Mouse (Mus musculus) stomach, embryonic 15.5 days (tissue): ENCODE data around the gene Gm6034. TPM values are rescaled to one million over a fixed set of nuclear protein-coding genes. Genes with fewer than 3 reads are reported as not detected.
A peak's percentile ranks its signal among the peaks of the same experiment; 100 is the strongest.
"Not testable (repeated sequence)": the region's sequence is repeated elsewhere in the genome, so short reads cannot be mapped to it uniquely, and the experiment has no call there.

Experiments used
- ATAC-seq: fragments of 200-750 bp; cut with Nextera tagmentation; 2 replicates; pipeline ENCODE4 v1.8.0; 2017; ENCODE audit warnings: low read depth, moderate number of reproducible peaks, moderate TSS enrichment; ENCODE audit not compliant: insufficient read depth, low FRiP score
- H3K27ac ChIP-seq: fragments of 300-500 bp; sonication (generic); 2 replicates; pipeline ENCODE4 v1.5.1; 2015; ENCODE audit warnings: mild to moderate bottlenecking, inconsistent platforms
- H3K27me3 ChIP-seq: fragments of 300-500 bp; sonication (generic); replicated peaks from 2 replicates; pipeline ENCODE4 v1.6.1; 2015; ENCODE audit warnings: inconsistent platforms
- H3K36me3 ChIP-seq: fragments of 300-500 bp; sonication (generic); 2 replicates; pipeline ENCODE4 v1.6.1; 2015; ENCODE audit warnings: inconsistent platforms
- H3K4me1 ChIP-seq: fragments of 300-500 bp; sonication (generic); 2 replicates; pipeline ENCODE4 v1.6.1; 2015; ENCODE audit warnings: inconsistent platforms
- H3K4me2 ChIP-seq: fragments of 300-500 bp; sonication (generic); 2 replicates; pipeline ENCODE4 v1.6.1; 2015; ENCODE audit warnings: mild to moderate bottlenecking, inconsistent platforms
- H3K4me3 ChIP-seq: fragments of 300-500 bp; sonication (generic); replicated peaks from 2 replicates; pipeline ENCODE4 v1.5.1; 2015; ENCODE audit warnings: inconsistent platforms
- H3K9ac ChIP-seq: fragments of 300-500 bp; sonication (generic); 2 replicates; pipeline ENCODE4 v1.6.1; 2015; ENCODE audit warnings: inconsistent platforms
- H3K9me3 ChIP-seq: fragments of 300-500 bp; sonication (generic); 2 replicates; pipeline ENCODE4 v1.6.1; 2016; ENCODE audit warnings: inconsistent platforms
- WGBS: fragments of 180-500 bp; shearing (Covaris S2); methylation state at CpG from one replicate; pipeline ENCODE4 v1.1.7; 2015; 5-methylcytosine and 5-hydroxymethylcytosine counted together
- polyA plus RNA-seq: library from polyadenylated mRNA; unstranded; fragments of >200 nt; fragmentation: Nextera tagmentation; extraction: Ambion mirVana; gene quantifications from 2 replicates; pipeline ENCODE4 v1.2.1, GENCODE M21; 2015

Gene Gm6034
- polyA plus RNA-seq, 1 experiment from 2014 or later = 0.13 TPM

- H3K36me3 ChIP-seq, H3K27ac ChIP-seq, H3K9ac ChIP-seq, H3K4me3 ChIP-seq, H3K4me2 ChIP-seq, H3K4me1 ChIP-seq, H3K27me3 ChIP-seq, H3K9me3 ChIP-seq, ATAC-seq: not testable (repeated sequence)
- 31% methylated on average over 3 of the region's 3 CpGs for WGBS
These were observed 7.6 kb upstream of the Gm6034 start for GRCm38 (mm10) chr17:36035010-36035638.

GRCm38 (mm10) chr17:36036126-36036525 is 6.6 kb upstream of the Gm6034 start:
- H3K27me3 ChIP-seq, H3K36me3 ChIP-seq, ATAC-seq, H3K4me3 ChIP-seq, H3K9ac ChIP-seq, H3K4me2 ChIP-seq, H3K9me3 ChIP-seq, H3K4me1 ChIP-seq, H3K27ac ChIP-seq: not testable (repeated sequence)
- 84% methylated on average over 13 of the region's 13 CpGs for WGBS

GRCm38 (mm10) chr17:36040604-36041003 is 2.2 kb upstream of the Gm6034 start:
- H3K9ac ChIP-seq, H3K4me2 ChIP-seq, H3K4me1 ChIP-seq, ATAC-seq, H3K4me3 ChIP-seq, H3K27me3 ChIP-seq, H3K27ac ChIP-seq, H3K36me3 ChIP-seq, H3K9me3 ChIP-seq: not testable (repeated sequence)
- WGBS = 83% methylated on average over 2 of the region's 2 CpGs

- Histone ChIP-seq H3K4me2 (peak overlapping the region; percentile 77), H3K4me3 (peak overlapping the region; percentile 44)
- not testable (repeated sequence) for H3K27me3 ChIP-seq, H3K9ac ChIP-seq, H3K4me1 ChIP-seq, H3K9me3 ChIP-seq, H3K27ac ChIP-seq, H3K36me3 ChIP-seq
- ATAC-seq = peak; percentile 48
- WGBS = 0% methylated on average over 19 of the region's 19 CpGs
These were observed 706 bp upstream of the Gm6034 start for GRCm38 (mm10) chr17:36042055-36042454.

GRCm38 (mm10) chr17:36043286-36043685 is 525 bp downstream of the Gm6034 start:
- Histone ChIP-seq H3K4me2 (peak overlapping the region; percentile 77), H3K9ac (no peak overlapping the region), H3K9me3 (no peaks in the 10 kb centered on the region), H3K27me3 (no peaks in the 10 kb centered on the region), H3K36me3 (no peaks in the 10 kb centered on the region), H3K4me3 (peak overlapping the region; percentile 44), H3K27ac (no peak overlapping the region), H3K4me1 (peaks cover 5% of the 10 kb centered on the region; the same call in 1 of the 2 replicates)
- WGBS = 79% methylated on average over 3 of the region's 3 CpGs
- no peak for ATAC-seq

- not testable (repeated sequence) for H3K4me1 ChIP-seq, H3K4me2 ChIP-seq, H3K4me3 ChIP-seq, H3K27me3 ChIP-seq, H3K9ac ChIP-seq, H3K36me3 ChIP-seq, H3K9me3 ChIP-seq, H3K27ac ChIP-seq, ATAC-seq
- whole genome bisulfite sequencing = 89% methylated on average over 25 of the region's 25 CpGs
These were observed 15.2 kb downstream of the Gm6034 start for GRCm38 (mm10) chr17:36057927-36058326.

- H3K27me3 ChIP-seq, H3K9me3 ChIP-seq, H3K36me3 ChIP-seq, H3K4me2 ChIP-seq, H3K27ac ChIP-seq, H3K4me3 ChIP-seq, H3K9ac ChIP-seq, H3K4me1 ChIP-seq: not testable (repeated sequence)
- 0 out of 2 replicates have a peak, but pooled peaks have one; percentile 22 for ATAC-seq
- 63% methylated on average over 1 of the region's 1 CpGs for WGBS
These were observed 15.6 kb downstream of the Gm6034 start, which contains the start of gene Gm11127 for GRCm38 (mm10) chr17:36058362-36058761. Gm11127 (minus strand) TSS chr17:36058371.

GRCm38 (mm10) chr17:36060829-36061228 is 18.1 kb downstream of the Gm6034 start:
- ATAC-seq = no peak
- Histone ChIP-seq H3K4me2 (no peak overlapping the region), H3K4me3 (no peak overlapping the region), H3K9ac (no peak overlapping the region), H3K9me3 (no peaks in the 10 kb centered on the region), H3K27ac (no peak overlapping the region), H3K27me3 (no peaks in the 10 kb centered on the region), H3K4me1 (no peaks in the 10 kb centered on the region), H3K36me3 (no peaks in the 10 kb centered on the region)
- 32% methylated on average over 2 of the region's 2 CpGs for WGBS

- H3K9me3 ChIP-seq, H3K36me3 ChIP-seq, H3K4me2 ChIP-seq, H3K9ac ChIP-seq, H3K4me3 ChIP-seq, H3K27ac ChIP-seq, H3K4me1 ChIP-seq, ATAC-seq: not testable (repeated sequence)
- H3K27me3 ChIP-seq = peaks cover 21% of the 10 kb centered on the region
These were observed 39.1 kb downstream of the Gm6034 start for GRCm38 (mm10) chr17:36081901-36082300.

GRCm38 (mm10) chr17:36082519-36083232 is 39.9 kb downstream of the Gm6034 start:
- not testable (repeated sequence) for ATAC-seq, H3K9ac ChIP-seq, H3K9me3 ChIP-seq, H3K27ac ChIP-seq, H3K4me1 ChIP-seq, H3K36me3 ChIP-seq
- WGBS = 26% methylated on average over 6 of the region's 6 CpGs
- H3K4me3 ChIP-seq = peak overlapping the region; percentile 52
- peak overlapping the region; percentile 99 for H3K4me2 ChIP-seq
- H3K27me3 ChIP-seq = peaks cover 21% of the 10 kb centered on the region

- under 1% methylated on average over 46 of the region's 46 CpGs for WGBS
- H3K9me3 ChIP-seq = no peaks in the 10 kb centered on the region
These were observed 40.6 kb downstream of the Gm6034 start for GRCm38 (mm10) chr17:36083266-36083869.

GRCm38 (mm10) chr17:36083870-36084451 is 41.2 kb downstream of the Gm6034 start:
- Histone ChIP-seq H3K27ac (no peak overlapping the region), H3K36me3 (no peaks in the 10 kb centered on the region), H3K9ac (no peak overlapping the region), H3K4me3 (peak overlapping the region; percentile 52), H3K9me3 (no peaks in the 10 kb centered on the region), H3K4me2 (peak overlapping the region; percentile 99), H3K4me1 (peaks cover 7% of the 10 kb centered on the region), H3K27me3 (peaks cover 21% of the 10 kb centered on the region)
- no peak for ATAC-seq
- WGBS = under 1% methylated on average over 41 of the region's 42 CpGs

More at GRCm38 (mm10) chr17:36083266-36083869, 40.6 kb downstream of the Gm6034 start:
- H3K27ac ChIP-seq = no peak overlapping the region
- H3K36me3 ChIP-seq = no peaks in the 10 kb centered on the region
- H3K4me1 ChIP-seq = peaks cover 7% of the 10 kb centered on the region
- peak overlapping the region; percentile 52 for H3K4me3 ChIP-seq
- H3K4me2 ChIP-seq = peak overlapping the region; percentile 99
- peaks cover 21% of the 10 kb centered on the region for H3K27me3 ChIP-seq
- ATAC-seq = no peak
- no peak overlapping the region for H3K9ac ChIP-seq
